Mouse (Mus musculus): ENCODE results near the gene B4galt2.

GRCm38 (mm10) chr4:117835531-117836111 is 47.7 kb downstream of the B4galt2 start:
- TF ChIP-seq EP300 (optimal IDR thresholded peaks at IDR 0.05) (no peak), CTCF (IDR thresholded peaks at IDR 0.05; ENCODE audit: low read depth) (no peak)
